Mouse (Mus musculus) embryonic facial prominence, embryonic 13.5 days (tissue): ENCODE data around the gene Vdac2. TPM values are rescaled to one million over a fixed set of nuclear protein-coding genes. Genes with fewer than 3 reads are reported as not detected.

Experiments used
- ATAC-seq: fragments of 200-750 bp; cut with Nextera tagmentation; 2 replicates; pipeline ENCODE4 v1.8.0; 2017; ENCODE audit warnings: low read depth; ENCODE audit not compliant: insufficient number of reproducible peaks, insufficient read depth, low FRiP score, low TSS enrichment
- H3K27ac ChIP-seq: fragments of 300-500 bp; sonication (generic); 2 replicates; pipeline ENCODE4 v1.5.1; 2015; ENCODE audit warnings: moderate library complexity, mild to moderate bottlenecking, inconsistent platforms
- H3K27me3 ChIP-seq: fragments of 300-500 bp; sonication (generic); 2 replicates; pipeline ENCODE4 v1.6.1; 2015; ENCODE audit warnings: mild to moderate bottlenecking, inconsistent platforms
- H3K36me3 ChIP-seq: fragments of 300-500 bp; sonication (generic); 2 replicates; pipeline ENCODE4 v1.6.1; 2015; ENCODE audit warnings: mild to moderate bottlenecking, inconsistent platforms
- H3K4me1 ChIP-seq: fragments of 300-500 bp; sonication (generic); 2 replicates; pipeline ENCODE4 v1.6.1; 2015; ENCODE audit warnings: inconsistent platforms
- H3K4me2 ChIP-seq: fragments of 300-500 bp; sonication (generic); 2 replicates; pipeline ENCODE4 v1.6.1; 2015; ENCODE audit warnings: moderate library complexity, mild to moderate bottlenecking, inconsistent platforms
- H3K4me3 ChIP-seq: fragments of 300-500 bp; sonication (generic); 2 replicates; pipeline ENCODE4 v1.5.1; 2015; ENCODE audit warnings: mild to moderate bottlenecking, inconsistent platforms
- H3K9ac ChIP-seq: fragments of 300-500 bp; sonication (generic); 2 replicates; pipeline ENCODE4 v1.6.1; 2015; ENCODE audit warnings: mild to moderate bottlenecking, inconsistent platforms
- H3K9me3 ChIP-seq: fragments of 300-500 bp; sonication (generic); 2 replicates; pipeline ENCODE4 v1.6.1; 2016; ENCODE audit warnings: inconsistent platforms
- WGBS: fragments of 180-500 bp; shearing (Covaris S2); methylation state at CpG from one replicate; pipeline ENCODE4 v1.1.7; 2015; ENCODE audit warnings: mixed read lengths; 5-methylcytosine and 5-hydroxymethylcytosine counted together
- polyA plus RNA-seq: library from polyadenylated mRNA; unstranded; fragments of >200 nt; fragmentation: Nextera tagmentation; extraction: Ambion mirVana; gene quantifications from 2 replicates; pipeline ENCODE4 v1.2.1, GENCODE M21; 2015

The Vdac2 gene
- polyA plus RNA-seq, 1 experiment from 2014 or later, result 221 TPM

DNA sequence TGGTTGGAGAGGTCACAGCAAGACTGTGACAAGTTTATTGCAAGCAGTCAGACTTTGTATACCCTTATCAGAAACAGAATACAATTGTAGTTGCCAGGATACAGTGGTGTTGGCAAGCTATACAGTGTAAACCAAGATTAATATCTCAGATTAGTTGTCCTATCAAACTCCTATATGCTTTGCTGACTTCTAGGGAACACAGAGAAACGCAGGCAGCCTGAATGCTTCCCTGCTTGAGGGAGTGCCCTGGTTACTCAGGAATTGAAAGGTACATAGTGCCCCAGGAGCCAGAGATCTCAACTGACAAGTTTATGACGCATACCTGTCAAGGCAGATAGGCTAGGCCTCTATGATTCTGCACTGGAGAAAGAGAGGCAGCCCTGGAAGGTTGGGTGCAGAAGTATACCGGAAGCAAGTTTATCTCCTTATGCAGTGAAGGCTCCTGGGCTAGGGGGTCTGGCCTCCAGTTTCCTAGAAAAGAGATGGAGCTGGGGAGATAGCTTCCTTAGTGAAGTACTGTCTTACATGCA, 18.3 kb upstream of the Vdac2 start:
- Histone ChIP-seq H3K4me1 (no peaks in the 10 kb centered on the region), H3K27ac (no peak overlapping the region), H3K9me3 (no peaks in the 10 kb centered on the region), H3K27me3 (no peaks in the 10 kb centered on the region), H3K36me3 (0 out of 2 replicates have a peak, but pooled peaks cover 5% of the 10 kb centered on the region), H3K4me2 (no peak overlapping the region), H3K4me3 (no peak overlapping the region), H3K9ac (no peak overlapping the region)
- WGBS, result 74% methylated on average over 3 of the region's 3 CpGs
- ATAC-seq, result no peak

- Histone ChIP-seq H3K4me1 (no peaks in the 10 kb centered on the region; the same call in 1 of the 2 replicates), H3K36me3 (no peaks in the 10 kb centered on the region), H3K27me3 (no peaks in the 10 kb centered on the region), H3K27ac (no peak overlapping the region), H3K9ac (no peak overlapping the region), H3K4me2 (no peak overlapping the region), H3K4me3 (no peak overlapping the region), H3K9me3 (no peaks in the 10 kb centered on the region)
- no peak for ATAC-seq
- WGBS, result 87% methylated on average over 8 of the region's 8 CpGs
These were observed 16.7 kb upstream of the Vdac2 start for GRCm38 (mm10) chr14:21808208-21808922.

DNA sequence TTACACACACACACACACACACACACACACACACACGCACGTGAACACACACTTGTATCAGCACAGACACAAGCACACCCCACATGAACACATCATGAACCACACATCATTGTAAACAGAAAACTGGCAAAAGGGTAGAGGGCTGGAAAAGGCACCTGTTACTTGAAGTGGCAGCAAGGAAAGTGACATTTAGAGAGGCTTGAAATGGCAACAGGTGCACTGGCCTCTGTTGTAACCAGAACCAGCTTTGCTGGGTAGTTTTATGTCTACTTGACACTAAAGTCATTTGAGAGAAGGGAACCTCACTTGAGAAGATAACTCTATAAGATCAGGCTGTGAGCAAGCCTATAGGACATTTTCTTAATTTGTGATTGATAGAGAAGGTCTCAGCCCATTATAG, 15.6 kb upstream of the Vdac2 start:
- ATAC-seq, result no peak
- Histone ChIP-seq H3K9ac (no peak overlapping the region), H3K27ac (no peak overlapping the region), H3K4me3 (no peak overlapping the region), H3K36me3 (no peaks in the 10 kb centered on the region), H3K4me2 (no peak overlapping the region), H3K4me1 (no peaks in the 10 kb centered on the region; the same call in 1 of the 2 replicates), H3K27me3 (no peaks in the 10 kb centered on the region), H3K9me3 (no peaks in the 10 kb centered on the region)
- 95% methylated on average over 2 of the region's 2 CpGs for whole genome bisulfite sequencing

DNA sequence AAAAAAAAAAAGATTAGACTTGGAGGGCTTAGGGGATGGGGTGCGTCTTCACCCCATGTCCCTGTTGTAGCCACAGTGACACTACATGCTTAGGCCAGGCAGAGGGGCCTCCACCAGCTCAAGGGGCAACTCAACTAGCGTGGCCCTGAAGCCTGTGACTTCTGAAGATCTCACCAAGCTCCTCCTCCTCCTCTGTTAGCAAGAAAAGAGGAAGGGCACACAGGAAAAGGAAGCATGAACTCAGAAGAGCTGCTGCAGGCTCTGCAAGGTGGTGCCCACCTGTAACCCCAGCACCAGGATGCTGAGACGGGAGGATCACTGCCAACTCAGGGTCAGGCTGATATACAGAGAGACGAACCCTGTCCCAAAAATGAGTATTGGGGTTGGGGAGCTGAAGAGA, 13.7 kb upstream of the Vdac2 start:
- no peaks in the 10 kb centered on the region for H3K27me3 ChIP-seq
- 77% methylated on average over 4 of the region's 4 CpGs for WGBS
- ATAC-seq, result no peak

DNA sequence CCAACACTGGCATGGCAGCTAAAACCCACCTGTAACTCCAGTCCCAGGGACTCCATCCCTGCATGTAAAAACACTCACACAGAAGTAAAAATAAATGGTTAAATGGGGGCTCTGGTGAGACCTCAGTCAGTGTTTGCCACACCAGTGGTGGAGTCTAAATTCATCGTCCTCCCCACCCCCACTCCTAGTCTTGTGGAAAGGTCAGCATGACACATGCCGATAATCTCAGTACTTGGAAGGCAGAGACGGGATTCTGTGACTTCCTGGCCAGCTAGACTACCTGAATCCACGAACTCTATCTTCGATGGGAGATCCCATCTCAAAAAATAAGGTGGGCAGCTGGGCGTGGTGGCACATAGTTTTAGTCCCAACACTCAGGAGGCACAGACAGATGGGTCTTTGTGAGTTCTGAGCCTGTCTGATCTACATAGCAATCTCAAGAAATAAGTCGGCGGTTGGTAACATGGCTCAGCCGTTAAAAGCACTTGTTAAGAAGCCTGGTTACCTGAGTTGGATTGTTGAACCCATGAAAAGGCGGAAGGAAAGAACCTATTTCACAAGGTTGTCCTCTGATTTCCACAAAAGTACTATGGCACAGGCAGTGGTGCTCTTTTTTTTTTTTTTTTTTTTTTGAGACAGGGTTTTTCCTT, 13.2 kb upstream of the Vdac2 start:
- no peaks in the 10 kb centered on the region for H3K9me3 ChIP-seq
- WGBS, result 85% methylated on average over 10 of the region's 10 CpGs
- no peaks in the 10 kb centered on the region; the same call in 1 of the 2 replicates for H3K4me1 ChIP-seq
- H3K4me2 ChIP-seq, result no peak overlapping the region
- H3K27me3 ChIP-seq, result no peaks in the 10 kb centered on the region
- H3K27ac ChIP-seq, result no peak overlapping the region
- no peaks in the 10 kb centered on the region for H3K36me3 ChIP-seq
- no peak for ATAC-seq
- no peak overlapping the region for H3K4me3 ChIP-seq
- H3K9ac ChIP-seq, result no peak overlapping the region

More for the DNA sequence above, 13.7 kb upstream of the Vdac2 start:
- no peaks in the 10 kb centered on the region for H3K9me3 ChIP-seq
- H3K4me2 ChIP-seq, result no peak overlapping the region
- no peaks in the 10 kb centered on the region for H3K36me3 ChIP-seq
- H3K9ac ChIP-seq, result no peak overlapping the region
- no peak overlapping the region for H3K4me3 ChIP-seq
- no peaks in the 10 kb centered on the region; the same call in 1 of the 2 replicates for H3K4me1 ChIP-seq
- no peak overlapping the region for H3K27ac ChIP-seq

DNA sequence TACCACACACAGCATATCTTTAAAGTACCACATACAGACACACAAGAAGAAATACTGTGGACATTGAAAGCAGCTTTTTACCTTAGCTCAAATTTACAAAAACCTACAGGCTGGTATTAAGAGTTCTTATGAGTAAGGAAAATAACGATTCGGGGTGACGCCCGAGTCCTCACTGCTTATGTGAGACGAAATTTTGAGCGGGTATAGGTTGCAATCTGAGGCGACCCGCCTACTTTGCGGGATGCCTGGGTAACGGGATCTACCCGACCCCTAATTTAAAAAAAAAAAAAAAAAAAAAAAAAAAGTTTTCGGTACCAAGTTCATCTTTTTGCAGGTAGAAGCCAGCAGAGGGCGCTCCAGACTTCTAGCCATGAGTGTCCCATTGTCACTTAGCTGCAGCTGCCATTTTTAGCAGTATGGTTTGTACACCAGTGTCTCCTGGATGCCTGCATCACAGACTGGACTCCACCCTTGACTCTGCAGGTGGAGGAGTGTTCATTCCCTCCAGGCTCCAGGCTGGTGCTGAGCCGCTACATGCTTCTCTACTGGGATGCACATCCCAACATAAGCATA, 12.4 kb upstream of the Vdac2 start:
- 16% methylated on average over 14 of the region's 14 CpGs for WGBS
- no peaks in the 10 kb centered on the region; the same call in 1 of the 2 replicates for H3K4me1 ChIP-seq
- no peak for ATAC-seq
- H3K9me3 ChIP-seq, result no peaks in the 10 kb centered on the region
- H3K9ac ChIP-seq, result no peak overlapping the region
- no peak overlapping the region for H3K4me3 ChIP-seq
- no peak overlapping the region for H3K27ac ChIP-seq
- H3K4me2 ChIP-seq, result no peak overlapping the region
- no peaks in the 10 kb centered on the region for H3K36me3 ChIP-seq
- no peaks in the 10 kb centered on the region for H3K27me3 ChIP-seq

DNA sequence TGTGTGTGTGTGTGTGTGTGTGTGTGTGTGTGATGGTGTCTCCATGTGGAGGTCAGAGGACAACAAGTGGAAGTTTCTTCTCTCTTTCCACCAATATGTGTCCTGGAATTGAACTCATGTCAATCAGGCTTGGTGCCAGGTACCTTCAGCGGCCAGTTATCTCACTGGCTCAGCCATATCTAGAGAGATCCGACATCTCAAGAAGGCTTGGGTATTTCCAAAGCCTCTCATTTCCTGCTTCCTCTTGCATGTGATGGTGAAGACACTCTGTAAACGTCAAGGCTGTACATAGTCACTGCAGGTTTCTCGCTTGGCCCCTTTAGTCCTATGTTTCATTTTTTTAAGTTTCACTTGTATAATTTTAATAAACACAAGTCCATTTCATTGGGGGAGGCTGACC, 11.8 kb upstream of the Vdac2 start:
- H3K36me3 ChIP-seq, result no peaks in the 10 kb centered on the region
- no peak overlapping the region for H3K27ac ChIP-seq
- no peaks in the 10 kb centered on the region; the same call in 1 of the 2 replicates for H3K4me1 ChIP-seq
- no peak overlapping the region for H3K4me2 ChIP-seq
- WGBS, result 81% methylated on average over 4 of the region's 4 CpGs
- H3K27me3 ChIP-seq, result no peaks in the 10 kb centered on the region
- no peaks in the 10 kb centered on the region for H3K9me3 ChIP-seq
- no peak for ATAC-seq
- H3K9ac ChIP-seq, result no peak overlapping the region
- no peak overlapping the region for H3K4me3 ChIP-seq

- 81% methylated on average over 3 of the region's 3 CpGs for WGBS
- H3K9ac ChIP-seq, result no peak overlapping the region
- no peaks in the 10 kb centered on the region for H3K9me3 ChIP-seq
These were observed 11.2 kb upstream of the Vdac2 start for GRCm38 (mm10) chr14:21813847-21814246.

DNA sequence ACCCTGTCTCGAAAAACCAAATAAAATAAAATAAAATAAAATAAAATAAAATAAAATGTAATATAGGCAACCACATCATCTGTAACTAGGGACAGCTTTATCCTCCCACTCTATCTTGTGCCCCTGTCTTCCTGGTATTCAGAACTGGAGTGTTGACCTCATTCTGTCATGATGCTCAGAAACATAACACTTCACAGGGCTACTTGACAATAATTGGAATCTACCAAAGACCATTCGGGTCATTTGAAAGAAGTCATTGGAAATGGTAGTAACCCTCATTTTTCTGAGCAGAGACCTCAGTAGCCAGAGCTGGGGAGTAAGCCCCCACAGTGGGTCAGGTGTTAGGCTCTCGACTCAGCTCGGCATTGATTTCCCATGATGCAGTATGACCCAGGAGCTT, 10.4 kb upstream of the Vdac2 start:
- 93% methylated on average over 4 of the region's 4 CpGs for WGBS
- no peak overlapping the region for H3K9ac ChIP-seq
- no peaks in the 10 kb centered on the region for H3K36me3 ChIP-seq
- H3K27ac ChIP-seq, result no peak overlapping the region
- H3K4me1 ChIP-seq, result no peaks in the 10 kb centered on the region; the same call in 1 of the 2 replicates
- no peaks in the 10 kb centered on the region for H3K27me3 ChIP-seq
- ATAC-seq, result no peak
- H3K4me2 ChIP-seq, result no peak overlapping the region
- H3K9me3 ChIP-seq, result no peaks in the 10 kb centered on the region
- no peak overlapping the region for H3K4me3 ChIP-seq

More at GRCm38 (mm10) chr14:21813847-21814246, 11.2 kb upstream of the Vdac2 start:
- no peak overlapping the region for H3K4me2 ChIP-seq
- no peak overlapping the region for H3K27ac ChIP-seq
- H3K4me3 ChIP-seq, result no peak overlapping the region
- no peak for ATAC-seq
- no peaks in the 10 kb centered on the region for H3K36me3 ChIP-seq
- H3K4me1 ChIP-seq, result no peaks in the 10 kb centered on the region; the same call in 1 of the 2 replicates
- no peaks in the 10 kb centered on the region for H3K27me3 ChIP-seq

DNA sequence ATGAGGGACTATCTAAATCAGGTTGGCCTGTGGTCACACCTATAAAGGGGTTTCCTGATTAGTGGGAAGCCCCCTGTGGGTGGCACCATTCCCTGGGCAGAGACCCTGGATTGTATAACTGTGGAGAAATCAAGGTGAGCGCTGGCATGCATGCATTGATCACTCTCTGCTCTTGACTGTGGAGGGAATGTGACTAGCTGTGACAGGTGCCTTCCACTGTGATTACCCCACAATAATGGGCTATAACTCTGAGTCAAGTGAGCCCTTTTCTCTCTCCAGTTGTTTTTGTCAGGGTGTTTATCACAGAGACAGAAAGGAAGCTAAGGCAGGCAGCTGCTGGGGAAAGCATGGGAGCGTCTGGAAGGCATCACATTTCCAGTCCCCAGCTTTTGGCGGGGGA, 8.8 kb upstream of the Vdac2 start:
- Histone ChIP-seq H3K27me3 (no peaks in the 10 kb centered on the region), H3K27ac (no peak overlapping the region), H3K36me3 (no peaks in the 10 kb centered on the region), H3K4me3 (no peak overlapping the region), H3K4me1 (no peaks in the 10 kb centered on the region; the same call in 1 of the 2 replicates), H3K9me3 (no peaks in the 10 kb centered on the region), H3K4me2 (no peak overlapping the region), H3K9ac (no peak overlapping the region)
- ATAC-seq, result no peak
- WGBS, result 55% methylated on average over 3 of the region's 3 CpGs

DNA sequence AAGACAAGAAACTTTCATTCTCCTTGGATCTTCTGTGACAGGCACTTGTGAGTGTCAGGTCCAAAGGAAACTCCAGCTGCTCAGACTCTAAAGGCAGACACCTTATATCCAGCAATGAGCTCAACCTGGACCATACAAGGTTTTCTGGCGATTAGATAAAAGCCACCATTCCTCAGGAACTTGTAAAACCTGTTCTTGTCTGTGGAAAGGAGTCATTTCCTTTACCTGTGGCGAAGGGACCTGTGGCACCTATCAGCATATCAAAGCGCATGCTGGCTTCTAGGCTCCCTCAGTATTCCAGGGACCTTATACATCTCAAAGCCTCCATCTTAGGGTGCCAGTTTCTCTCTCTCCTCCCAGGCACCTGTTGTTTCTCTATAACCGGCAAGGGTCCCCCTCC, 7.6 kb upstream of the Vdac2 start:
- no peaks in the 10 kb centered on the region; the same call in 1 of the 2 replicates for H3K4me1 ChIP-seq
- H3K4me2 ChIP-seq, result no peak overlapping the region
- no peaks in the 10 kb centered on the region for H3K9me3 ChIP-seq
- no peaks in the 10 kb centered on the region for H3K27me3 ChIP-seq
- H3K4me3 ChIP-seq, result no peak overlapping the region
- no peak for ATAC-seq
- no peak overlapping the region for H3K27ac ChIP-seq
- WGBS, result 33% methylated on average over 4 of the region's 4 CpGs
- H3K9ac ChIP-seq, result no peak overlapping the region
- no peaks in the 10 kb centered on the region for H3K36me3 ChIP-seq
